Mouse (Mus musculus): ENCODE measurements at regions not wholly inside any gene's neighbourhood (a gene's known extent, or its start where the extent isn't known, plus 50 kb on each side); places are given as distances from the start of the nearest gene placed in this dataset.

- no peak for DNase-seq (ENCODE audit: low spot score in 2 of 2)
Observed at GRCm38 (mm10) chr14:61696290-61696842, 89.1 kb downstream of the Kcnrg start.

GRCm38 (mm10) chr14:61696886-61697554 lies 89.8 kb downstream of the Kcnrg start:
- no peak for DNase-seq (ENCODE audit: low spot score in 2 of 2)

GRCm38 (mm10) chr14:61697704-61698103 lies 90.4 kb downstream of the Kcnrg start:
- no peak for DNase-seq (ENCODE audit: low spot score in 2 of 2)

- no peak for DNase-seq (ENCODE audit: low spot score in 2 of 2)
Observed at GRCm38 (mm10) chr14:61698358-61699055, 91.2 kb downstream of the Kcnrg start.

- no peak for DNase-seq (ENCODE audit: low spot score in 2 of 2)
Observed at GRCm38 (mm10) chr14:61699638-61700037, 92.4 kb downstream of the Kcnrg start.

GRCm38 (mm10) chr14:61701131-61701530 lies 93.9 kb downstream of the Kcnrg start:
- DNase-seq (ENCODE audit: low spot score in 2 of 2) = no peak

GRCm38 (mm10) chr14:61703916-61704315 lies 96.7 kb downstream of the Kcnrg start:
- no peak for DNase-seq (ENCODE audit: low spot score in 2 of 2)

- DNase-seq (ENCODE audit: low spot score in 2 of 2) = no peak
Observed at GRCm38 (mm10) chr14:61706984-61707383, 99.7 kb downstream of the Kcnrg start.

- DNase-seq (ENCODE audit: low spot score in 2 of 2) = no peak
Observed at GRCm38 (mm10) chr14:61708331-61708730, 101.1 kb downstream of the Kcnrg start.

- no peak for DNase-seq (ENCODE audit: low spot score in 2 of 2)
Observed at GRCm38 (mm10) chr14:61715746-61716145, 108.5 kb downstream of the Kcnrg start.

- DNase-seq (ENCODE audit: low spot score in 2 of 2) = no peak
Observed at GRCm38 (mm10) chr14:61718392-61719124, 111.3 kb downstream of the Kcnrg start.

GRCm38 (mm10) chr14:61721302-61721701 lies 114.0 kb downstream of the Kcnrg start:
- no peak for DNase-seq (ENCODE audit: low spot score in 2 of 2)

GRCm38 (mm10) chr14:61724942-61725341 lies 117.7 kb downstream of the Kcnrg start:
- no peak for DNase-seq (ENCODE audit: low spot score in 2 of 2)

GRCm38 (mm10) chr14:61728562-61728961 lies 121.3 kb downstream of the Kcnrg start:
- DNase-seq (ENCODE audit: low spot score in 2 of 2) = no peak

GRCm38 (mm10) chr14:61735541-61735940 lies 128.3 kb downstream of the Kcnrg start:
- no peak for DNase-seq (ENCODE audit: low spot score in 2 of 2)

GRCm38 (mm10) chr14:61736384-61737322 lies 129.4 kb downstream of the Kcnrg start:
- no peak for DNase-seq (ENCODE audit: low spot score in 2 of 2)

GRCm38 (mm10) chr14:61737504-61738040 lies 130.3 kb downstream of the Kcnrg start:
- no peak for DNase-seq (ENCODE audit: low spot score in 2 of 2)

- DNase-seq (ENCODE audit: low spot score in 2 of 2) = no peak
Observed at GRCm38 (mm10) chr14:61739453-61739852, 132.2 kb downstream of the Kcnrg start.

GRCm38 (mm10) chr14:61743855-61744408 lies 136.7 kb downstream of the Kcnrg start:
- DNase-seq (ENCODE audit: low spot score in 2 of 2) = no peak

- DNase-seq (ENCODE audit: low spot score in 2 of 2) = no peak
Observed at GRCm38 (mm10) chr14:61753421-61753820, 146.2 kb downstream of the Kcnrg start.

GRCm38 (mm10) chr14:61756651-61757050 lies 149.4 kb downstream of the Kcnrg start:
- no peak for DNase-seq (ENCODE audit: low spot score in 2 of 2)
